Mouse (Mus musculus) retina, postnatal 1 day (tissue): ENCODE measurements around the gene Olfr39.
"Not testable (repeated sequence)": the region's sequence is repeated elsewhere in the genome, so short reads cannot be mapped to it uniquely, and the experiment has no call there.

Experiments used
- DNase-seq: peaks from one replicate; pipeline ENCODE4 v3.0.0-alpha.2; 2012

The Olfr39 gene

GRCm38 (mm10) chr9:20282051-20282450 lies at the start of gene Olfr39:
Gene Olfr39 (plus strand): TSS chr9:20282351.
- no peak for DNase-seq

GRCm38 (mm10) chr9:20236819-20237218 lies 45.3 kb upstream of the Olfr39 start, which contains the start of gene Olfr872:
Gene Olfr872 (plus strand): TSS chr9:20237119.
- DNase-seq, result no peak

GRCm38 (mm10) chr9:20237378-20237777 lies 44.8 kb upstream of the Olfr39 start:
- DNase-seq, result no peak

- DNase-seq, result not testable (repeated sequence)
Measured at GRCm38 (mm10) chr9:20295562-20295961, 13.4 kb downstream of the Olfr39 start.

GRCm38 (mm10) chr9:20298232-20298631 lies 16.1 kb downstream of the Olfr39 start, which contains the start of gene Olfr873:
Gene Olfr873 (plus strand): TSS chr9:20298532.
- DNase-seq, result no peak

DNA sequence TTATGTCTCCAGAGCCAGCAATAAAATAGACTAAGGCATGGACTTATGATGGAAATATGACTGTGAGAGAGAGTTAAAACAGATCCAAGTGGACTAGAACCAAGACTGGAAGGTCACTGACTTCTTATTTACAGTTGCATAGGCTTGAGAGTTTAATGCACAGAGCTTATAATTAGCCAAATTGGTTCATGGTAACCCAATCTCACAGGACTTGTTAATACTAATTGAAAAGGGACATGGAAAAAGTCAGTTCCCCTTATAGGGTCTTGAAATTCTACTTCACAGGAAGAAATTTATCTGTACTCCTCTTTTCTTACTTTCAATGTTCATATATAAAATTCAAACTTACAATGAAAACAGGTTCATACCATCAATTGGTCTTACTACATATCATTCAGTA lies 53.8 kb downstream of the Olfr39 start, which contains the start of gene Olfr18:
TSS of gene Olfr18 (minus strand) at position 101 of the 400 bp plus-strand sequence.
- no peak for DNase-seq
